Mouse (Mus musculus) left cerebral cortex, postnatal 36 days (tissue): ENCODE data around the gene Heca. TPM values are rescaled to one million over a fixed set of nuclear protein-coding genes. Genes with fewer than 3 reads are reported as not detected.
A peak's percentile ranks its signal among the peaks of the same experiment; 100 is the strongest.
"Not testable (repeated sequence)": the region's sequence is repeated elsewhere in the genome, so short reads cannot be mapped to it uniquely, and the experiment has no call there.

Experiments used
- DNase-seq, 2 experiments: peaks; one replicate each; pipeline ENCODE4 v3.0.0; 2021 to 2022; ENCODE audit warnings: low spot score in 2 of 2, mixed read lengths in 1 of 2
- intact Hi-C: fragments of 180-260 bp; cut with DNase I; formaldehyde crosslinking; loops from one replicate; pipeline ENCODE4 v1.15.1; 2025
- total RNA-seq, 2 experiments: library from RNA; stranded (reverse); gene quantifications; 2 replicates each; pipeline ENCODE4 v1.2.3; 2021

Heca gene
- 10 to 100 TPM; 24.8 to 27.8 TPM for total RNA-seq

- intact Hi-C loops: loop anchor here (5.0 kb wide), 1 partner anchor 74 kb away; the partner anchor contains the start of gene Abracl
- peak; percentile 83 to 86 for DNase-seq
Measured at GRCm38 (mm10) chr10:17947960-17948730, at the start of gene Heca. TSS of gene Heca (minus strand) at chr10:17948067.

GRCm38 (mm10) chr10:17990576-17990975, 42.7 kb upstream of the Heca start:
- intact Hi-C loops: no loop called here
- no peak for DNase-seq

- no peak for DNase-seq
Measured at GRCm38 (mm10) chr10:17989136-17989535, 41.3 kb upstream of the Heca start.

GRCm38 (mm10) chr10:17987823-17988423, 40.1 kb upstream of the Heca start:
- no peak for DNase-seq
- intact Hi-C loops: no loop called here

More at GRCm38 (mm10) chr10:17989136-17989535, 41.3 kb upstream of the Heca start:
- intact Hi-C loops: no loop called here

- intact Hi-C loops: no loop called here
- DNase-seq: no peak
Measured at GRCm38 (mm10) chr10:17983313-17983712, 35.4 kb upstream of the Heca start.

- intact Hi-C loops: no loop called here
- no peak for DNase-seq
Measured at GRCm38 (mm10) chr10:17966090-17966489, 18.2 kb upstream of the Heca start.

- intact Hi-C loops: no loop called here
- DNase-seq: peak; percentile 30 to 31
Measured at GRCm38 (mm10) chr10:17950761-17951160, 2.9 kb upstream of the Heca start.

- intact Hi-C loops: loop anchor here (5.0 kb wide), 1 partner anchor 75 kb away; the partner anchor contains the start of gene Abracl
- DNase-seq: peak; percentile 67 to 78
Measured at GRCm38 (mm10) chr10:17947175-17947906, 526 bp downstream of the Heca start.

GRCm38 (mm10) chr10:17946799-17947174, 1.1 kb downstream of the Heca start:
- intact Hi-C loops: loop anchor here (5.0 kb wide), 1 partner anchor 76 kb away; the partner anchor contains the start of gene Abracl

GRCm38 (mm10) chr10:17946046-17946445, 1.8 kb downstream of the Heca start:
- intact Hi-C loops: loop anchor here (5.0 kb wide), 1 partner anchor 76 kb away; the partner anchor contains the start of gene Abracl
- no peak for DNase-seq

More at GRCm38 (mm10) chr10:17946799-17947174, 1.1 kb downstream of the Heca start:
- not testable (repeated sequence) for DNase-seq

GRCm38 (mm10) chr10:17933622-17934021, 14.2 kb downstream of the Heca start:
- DNase-seq: no peak
- intact Hi-C loops: no loop called here

GRCm38 (mm10) chr10:17932131-17932530, 15.7 kb downstream of the Heca start:
- intact Hi-C loops: no loop called here

GRCm38 (mm10) chr10:17931157-17931556, 16.7 kb downstream of the Heca start:
- no peak for DNase-seq
- intact Hi-C loops: no loop called here

More at GRCm38 (mm10) chr10:17932131-17932530, 15.7 kb downstream of the Heca start:
- no peak for DNase-seq

- intact Hi-C loops: no loop called here
- DNase-seq: no peak
Measured at GRCm38 (mm10) chr10:17930445-17931083, 17.3 kb downstream of the Heca start.

GRCm38 (mm10) chr10:17925200-17925599, 22.7 kb downstream of the Heca start:
- intact Hi-C loops: no loop called here
- DNase-seq: no peak

- no peak for DNase-seq
- intact Hi-C loops: no loop called here
Measured at GRCm38 (mm10) chr10:17924166-17924565, 23.7 kb downstream of the Heca start.

- intact Hi-C loops: no loop called here
- no peak for DNase-seq
Measured at GRCm38 (mm10) chr10:17921381-17921780, 26.5 kb downstream of the Heca start.

- no peak for DNase-seq
- intact Hi-C loops: no loop called here
Measured at GRCm38 (mm10) chr10:17919971-17920370, 27.9 kb downstream of the Heca start.

- intact Hi-C loops: no loop called here
- no peak for DNase-seq
Measured at GRCm38 (mm10) chr10:17919032-17919431, 28.8 kb downstream of the Heca start.

- intact Hi-C loops: no loop called here
- DNase-seq: peak in 1 of 2 experiments; percentile 37
Measured at GRCm38 (mm10) chr10:17908731-17909130, 39.1 kb downstream of the Heca start.
